Mouse (Mus musculus): ENCODE results near the gene Gm10521.

DNA sequence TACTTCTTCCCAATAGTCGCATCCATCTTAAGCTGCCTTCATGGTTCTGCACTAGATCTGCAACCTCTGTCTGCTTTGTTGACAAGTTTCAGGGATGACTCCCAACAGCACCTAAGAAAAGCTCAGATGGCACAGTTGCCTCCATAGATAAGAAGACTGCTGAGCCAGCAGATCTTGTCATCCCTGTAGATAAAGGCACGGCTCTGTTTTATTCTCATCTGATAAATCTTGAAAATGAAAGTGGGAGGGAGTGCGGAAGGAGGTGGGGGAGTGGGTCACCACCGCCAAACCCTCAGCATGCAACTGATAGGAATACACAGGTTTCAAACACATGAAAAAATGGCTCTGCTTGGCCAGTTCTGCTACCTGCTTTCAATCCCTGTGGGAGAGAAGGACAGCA is 30.0 kb upstream of the Gm10521 start:
- TF ChIP-seq ZNF384 (IDR thresholded peaks at IDR 0.05; ENCODE audit: low read depth, low read length) (no peak), POLR2A (IDR thresholded peaks at IDR 0.05; ENCODE audit: low read depth, low read length) (no peak), EP300 (IDR thresholded peaks at IDR 0.05; ENCODE audit: low read length) (no peak), MAFK (IDR thresholded peaks at IDR 0.05; ENCODE audit: insufficient replicate concordance, low read length) (peak; percentile 46; the same call in 1 of the 2 replicates), CTCF (conservative IDR thresholded peaks at IDR 0.05 in 1 of 2, IDR thresholded peaks at IDR 0.05 in 1 of 2; ENCODE audit: low read depth in 2 of 2, low read length in 2 of 2) (no peak), USF2 (conservative IDR thresholded peaks at IDR 0.05; ENCODE audit: low read depth, low read length) (no peak)

Data from CH12.LX (cell line).